Mouse (Mus musculus) thymus, postnatal 25 days (tissue): ENCODE measurements around the gene 2210011C24Rik.
A peak's percentile ranks its signal among the peaks of the same experiment; 100 is the strongest.
"Not testable (repeated sequence)": the region's sequence is repeated elsewhere in the genome, so short reads cannot be mapped to it uniquely, and the experiment has no call there.

Source experiments
- DNase-seq: peaks from one replicate; pipeline ENCODE4 v3.0.0; 2022

Gene 2210011C24Rik

DNA sequence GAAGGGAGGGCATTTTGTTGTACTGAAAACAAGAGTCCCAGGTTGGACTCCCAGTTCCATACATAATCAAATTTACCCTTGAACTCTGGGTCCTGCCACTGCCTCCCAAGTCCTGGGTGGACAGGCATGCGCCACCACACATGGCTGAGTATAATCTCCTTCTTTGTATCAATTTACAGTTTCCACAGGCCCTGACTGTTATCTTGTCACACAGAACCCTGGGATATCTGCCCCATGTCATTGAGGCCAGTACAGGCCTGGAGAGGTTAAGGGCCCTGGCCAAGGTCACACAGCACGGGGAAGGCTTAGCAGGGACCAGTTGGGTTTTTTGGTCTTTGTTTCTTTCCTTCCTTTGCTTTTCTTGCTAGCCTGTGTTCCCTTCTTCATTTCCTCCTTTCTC, 19.5 kb downstream of the 2210011C24Rik start:
- DNase-seq = no peak

DNA sequence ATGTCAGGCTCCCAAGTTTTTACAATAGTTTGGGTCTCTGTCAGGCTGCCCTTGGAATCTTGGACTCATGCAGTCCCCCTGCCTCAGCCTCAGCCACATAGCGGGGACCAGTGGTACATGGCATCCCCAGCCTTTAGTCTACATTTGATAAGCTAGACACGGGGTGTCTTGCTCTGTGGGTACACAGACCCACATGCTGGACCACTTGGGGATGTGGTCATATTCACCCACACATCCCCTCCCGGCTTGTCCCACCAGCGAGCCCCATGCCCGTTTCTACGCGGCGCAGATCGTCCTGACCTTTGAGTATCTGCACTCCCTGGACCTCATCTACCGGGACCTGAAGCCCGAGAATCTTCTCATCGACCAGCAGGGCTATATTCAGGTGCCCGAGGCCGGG, 21.8 kb downstream of the 2210011C24Rik start:
- DNase-seq = no peak

DNA sequence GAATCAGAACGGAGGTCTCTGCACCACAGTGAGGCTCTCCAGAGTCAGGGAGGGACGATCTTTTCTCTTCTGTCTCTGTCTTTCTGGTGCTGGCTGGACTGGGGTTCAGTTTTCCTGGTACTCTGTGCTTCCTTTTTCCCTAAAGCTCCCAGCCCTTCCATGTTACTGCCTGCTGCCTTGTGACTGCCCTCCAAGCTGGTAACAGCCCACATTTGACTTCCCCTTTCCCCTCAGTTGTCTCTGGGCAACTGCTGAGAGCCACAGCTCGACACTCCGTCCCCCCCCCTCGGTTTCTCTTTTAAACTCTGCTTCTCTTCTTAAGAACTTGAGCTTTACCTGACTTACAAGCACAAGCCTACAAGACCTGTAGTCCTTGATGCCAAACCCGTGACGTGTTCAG, 22.7 kb downstream of the 2210011C24Rik start:
- no peak for DNase-seq

DNA sequence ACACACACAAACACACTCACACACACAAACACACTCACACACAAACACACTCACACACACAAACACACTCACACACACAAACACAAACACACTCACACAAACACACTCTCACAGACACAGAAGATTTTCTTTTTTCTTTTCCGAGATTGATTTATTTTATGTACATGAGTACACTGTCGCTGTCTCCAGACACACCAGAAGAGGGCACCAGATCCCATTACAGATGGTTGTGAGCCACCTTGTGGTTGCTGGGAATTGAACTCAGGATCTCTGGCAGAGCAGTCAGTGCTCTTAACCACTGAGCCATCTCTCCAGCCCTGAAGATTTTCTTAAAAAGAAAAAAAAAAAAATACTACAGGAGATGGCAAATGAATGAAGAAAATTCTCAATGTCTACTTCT, 28.7 kb downstream of the 2210011C24Rik start:
- DNase-seq = not testable (repeated sequence)

DNA sequence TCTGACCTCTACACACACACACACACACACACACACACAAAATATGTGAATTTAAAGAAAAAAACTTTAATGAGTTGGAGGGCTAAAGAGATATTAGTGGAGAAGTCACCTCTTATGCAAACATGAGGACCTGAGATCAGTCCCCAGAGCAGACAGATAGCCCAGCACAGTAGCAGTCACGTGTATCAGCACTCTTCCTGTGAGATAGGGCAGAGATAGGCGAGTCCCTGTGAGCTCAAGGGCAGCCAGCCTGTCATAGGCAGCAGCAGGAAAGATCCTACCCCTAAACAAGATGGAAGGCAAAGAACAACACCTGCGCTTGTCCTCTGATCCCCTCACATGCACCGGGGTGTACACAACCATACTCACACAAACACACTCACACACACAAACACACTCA, 29.5 kb downstream of the 2210011C24Rik start:
- DNase-seq = no peak

DNA sequence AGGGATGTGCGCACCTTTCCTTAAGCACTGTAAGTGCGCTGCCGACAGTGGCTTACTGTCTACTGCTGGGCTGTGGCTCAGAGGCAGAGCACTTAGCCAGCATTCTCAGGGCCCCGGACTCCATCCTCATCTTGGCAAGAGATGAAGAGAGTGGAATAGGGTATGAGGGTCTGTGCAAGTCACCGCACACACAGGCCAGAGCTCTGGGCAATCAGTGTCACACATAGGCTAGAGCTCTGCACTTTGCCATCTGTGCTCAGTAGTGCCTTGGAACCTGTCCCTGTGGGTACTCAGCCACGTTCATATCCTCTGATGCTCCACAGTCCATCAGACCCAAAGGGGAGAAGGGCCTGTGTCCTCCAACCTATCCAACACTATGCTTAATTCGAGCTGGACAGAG, 30.4 kb downstream of the 2210011C24Rik start:
- no peak for DNase-seq

DNA sequence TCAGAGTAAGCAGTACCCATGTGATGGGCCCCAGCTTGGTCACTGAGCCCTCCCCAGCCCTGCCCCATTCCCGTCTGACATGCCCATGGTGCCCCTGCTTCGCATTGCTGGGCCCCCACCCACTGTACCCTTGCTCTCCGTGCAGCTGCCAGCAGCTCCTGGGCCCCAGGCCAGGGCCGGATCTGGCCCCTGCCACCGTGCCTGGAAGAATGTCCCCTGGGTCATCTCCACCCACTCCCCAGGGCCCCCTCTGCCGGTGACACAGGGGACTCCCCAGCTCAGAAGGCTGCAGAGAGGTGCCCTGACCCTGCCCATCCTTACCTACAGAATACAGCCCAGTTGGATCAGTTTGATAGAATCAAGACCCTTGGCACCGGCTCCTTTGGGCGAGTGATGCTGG, 31.1 kb downstream of the 2210011C24Rik start:
- DNase-seq = no peak

DNA sequence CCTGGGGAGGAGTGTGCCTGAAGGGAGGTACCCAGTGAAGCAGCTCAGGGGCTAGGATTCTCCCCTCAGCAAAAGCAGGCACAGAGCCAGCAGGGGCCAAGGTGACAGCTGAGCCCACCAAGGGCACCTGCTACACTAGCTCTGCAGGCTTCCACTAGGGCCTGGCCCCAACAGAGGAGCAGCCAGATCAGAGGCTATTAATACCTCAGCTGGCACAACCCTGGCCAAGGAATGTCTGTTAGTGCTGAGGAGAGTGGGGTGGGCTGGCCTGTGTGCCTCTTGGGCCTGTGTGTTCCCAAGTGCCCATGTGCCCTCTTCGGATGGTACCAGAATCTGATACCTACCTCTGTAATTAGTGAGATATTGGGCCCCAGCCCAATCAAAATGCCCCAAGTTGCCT, 31.7 kb downstream of the 2210011C24Rik start:
- DNase-seq = no peak

DNA sequence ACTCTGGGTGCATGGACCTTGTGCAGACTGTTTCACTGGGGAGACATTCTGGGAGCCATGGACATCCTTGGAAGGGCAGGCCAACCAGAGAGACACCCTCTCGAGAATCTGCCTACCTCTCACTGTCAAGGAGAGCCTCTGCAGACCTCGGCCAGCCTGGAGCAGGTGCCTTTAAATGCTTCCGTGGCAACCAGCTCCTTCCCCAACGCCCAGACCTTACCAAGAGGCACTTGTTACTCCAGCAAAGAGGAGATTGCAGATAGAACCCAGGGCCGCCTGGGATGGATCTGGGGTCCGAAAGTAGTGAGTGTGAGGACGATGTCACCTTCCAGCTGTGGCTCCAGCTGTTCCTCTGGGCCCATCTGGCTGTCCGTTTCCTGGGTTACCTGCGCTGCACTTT, 33.8 kb downstream of the 2210011C24Rik start:
- no peak for DNase-seq

DNA sequence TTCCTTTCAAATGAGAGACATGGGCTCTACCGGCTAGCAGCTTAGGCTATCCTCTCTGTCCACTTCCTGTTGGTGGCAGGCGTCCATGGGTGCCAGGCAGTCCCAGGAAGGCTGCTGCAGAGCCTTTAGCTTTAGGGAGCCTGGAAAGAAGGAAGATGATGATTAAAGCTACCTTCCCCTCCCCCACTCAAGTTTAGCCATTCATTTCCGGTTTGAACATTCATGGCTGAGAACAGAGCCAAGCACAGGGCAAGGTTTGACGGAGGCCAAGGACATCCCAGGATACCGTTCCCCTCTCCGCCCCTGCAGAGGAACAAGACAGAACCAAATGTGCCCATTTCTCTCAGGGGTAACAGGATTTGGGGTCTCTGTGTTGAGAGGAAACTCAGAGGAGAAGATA, 34.3 kb downstream of the 2210011C24Rik start:
- DNase-seq = no peak

DNA sequence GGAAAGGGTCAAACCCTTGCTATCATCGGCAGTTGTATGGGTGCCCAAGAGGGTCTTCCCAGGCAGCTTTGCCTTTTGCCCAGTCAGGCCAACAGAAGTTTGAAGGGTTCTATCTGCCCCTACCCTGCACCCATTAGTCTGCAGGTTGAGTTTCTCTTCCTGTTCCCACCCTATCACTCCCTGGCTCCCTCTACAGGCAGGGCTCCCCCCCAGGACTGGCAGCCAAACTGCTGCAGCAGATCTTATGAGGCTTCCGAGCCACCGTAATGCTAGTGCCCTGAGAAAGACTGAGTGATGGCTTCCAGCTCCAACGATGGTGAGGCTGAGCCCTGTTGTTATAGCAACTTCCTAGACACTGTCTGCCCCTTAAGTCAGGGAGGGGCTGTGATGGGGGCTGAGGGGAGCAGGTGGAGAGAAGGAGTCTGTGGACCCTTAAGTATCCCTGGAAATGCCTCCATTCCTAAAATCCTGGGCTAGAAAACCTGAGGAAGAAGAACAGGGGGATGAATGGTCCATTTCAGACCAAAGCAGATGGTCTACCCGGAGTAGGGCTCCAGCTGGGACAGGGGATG, 35.1 kb downstream of the 2210011C24Rik start:
- no peak for DNase-seq

DNA sequence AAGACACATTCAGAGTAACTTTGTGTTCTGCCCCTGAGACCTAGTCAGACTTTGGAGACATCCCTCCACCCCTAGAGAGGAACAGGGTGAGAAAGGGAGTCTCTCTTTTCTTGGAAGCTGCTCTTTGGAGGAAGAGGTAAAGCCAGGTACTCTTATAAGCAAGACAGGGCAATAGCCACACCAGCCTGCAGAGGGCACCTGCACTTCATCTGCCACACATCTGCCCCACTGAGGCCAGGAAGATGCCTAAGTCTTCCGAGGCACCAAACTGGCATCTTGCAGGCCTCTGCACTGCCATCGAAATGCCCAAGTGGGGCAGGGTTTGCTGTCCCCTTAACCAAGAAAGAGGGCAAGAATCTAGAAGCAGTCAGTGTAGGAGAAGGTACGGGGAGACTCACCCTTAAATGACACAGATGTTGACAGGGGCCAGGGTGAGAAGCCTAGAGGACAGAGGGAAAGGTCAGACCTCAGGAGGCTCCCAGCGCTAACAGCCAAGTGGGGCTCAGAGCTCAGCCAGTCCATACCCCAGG, 35.8 kb downstream of the 2210011C24Rik start:
- DNase-seq = peak; percentile 52

DNA sequence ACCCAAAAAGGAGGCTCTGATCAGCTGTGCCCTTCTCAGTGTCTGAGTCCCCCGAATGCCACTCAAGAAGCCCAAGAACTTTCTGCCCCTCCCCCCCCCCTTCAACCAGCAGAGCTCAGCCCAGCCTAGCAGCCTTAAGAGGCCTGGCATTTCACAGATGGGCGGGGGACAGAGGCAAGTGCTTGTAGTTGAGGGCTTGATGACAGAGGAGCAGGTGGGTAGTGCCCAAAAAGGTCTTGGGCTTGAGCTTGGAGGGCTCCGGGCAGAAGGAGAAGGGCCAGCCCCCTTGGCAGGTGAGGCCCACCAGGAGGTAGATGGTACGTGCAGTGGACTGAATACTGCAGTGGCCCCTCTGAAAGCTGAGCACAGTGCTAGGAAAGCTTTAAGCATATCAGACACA, 37.5 kb downstream of the 2210011C24Rik start:
- no peak for DNase-seq

DNA sequence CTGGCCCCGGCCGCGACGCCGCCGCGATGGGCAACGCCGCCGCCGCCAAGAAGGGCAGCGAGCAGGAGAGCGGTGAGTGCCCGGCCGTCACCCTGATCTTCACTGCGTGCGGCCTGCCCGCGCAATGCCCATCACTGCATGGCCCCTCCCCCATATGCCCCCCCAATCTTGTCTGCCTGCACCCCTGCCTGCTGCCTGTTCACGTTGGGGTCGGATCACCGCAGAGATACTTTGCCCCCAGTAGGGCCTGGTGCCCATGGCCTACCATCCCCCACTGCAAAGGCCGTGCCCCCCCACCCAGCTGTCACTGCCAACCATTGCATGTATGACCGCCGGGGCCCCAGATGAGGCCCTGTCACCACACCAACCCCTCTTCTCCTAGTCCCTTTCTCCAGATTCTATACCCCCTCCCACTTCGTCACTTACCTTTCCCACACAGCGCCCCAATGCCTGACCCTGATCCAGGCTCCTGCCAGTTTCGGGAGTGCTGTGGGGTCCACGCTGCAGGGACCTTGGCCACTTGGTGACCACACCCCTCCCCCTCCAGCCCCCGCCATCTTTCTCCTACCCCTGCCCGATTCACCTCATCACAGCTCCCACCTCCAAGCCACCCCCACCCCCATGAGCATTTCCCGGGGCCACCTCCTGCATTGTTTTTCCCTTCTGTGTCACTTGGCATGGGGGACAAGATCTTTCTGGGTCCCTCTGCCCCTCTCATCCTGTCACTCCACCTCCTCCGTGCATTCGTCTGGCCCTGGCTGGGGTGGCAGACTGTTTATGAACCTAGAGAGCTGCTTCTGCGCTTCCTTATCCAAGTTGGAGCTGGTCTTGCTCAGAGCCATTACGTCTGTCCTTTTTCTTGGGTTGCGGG, 38.6 kb downstream of the 2210011C24Rik start:
- DNase-seq = no peak

DNA sequence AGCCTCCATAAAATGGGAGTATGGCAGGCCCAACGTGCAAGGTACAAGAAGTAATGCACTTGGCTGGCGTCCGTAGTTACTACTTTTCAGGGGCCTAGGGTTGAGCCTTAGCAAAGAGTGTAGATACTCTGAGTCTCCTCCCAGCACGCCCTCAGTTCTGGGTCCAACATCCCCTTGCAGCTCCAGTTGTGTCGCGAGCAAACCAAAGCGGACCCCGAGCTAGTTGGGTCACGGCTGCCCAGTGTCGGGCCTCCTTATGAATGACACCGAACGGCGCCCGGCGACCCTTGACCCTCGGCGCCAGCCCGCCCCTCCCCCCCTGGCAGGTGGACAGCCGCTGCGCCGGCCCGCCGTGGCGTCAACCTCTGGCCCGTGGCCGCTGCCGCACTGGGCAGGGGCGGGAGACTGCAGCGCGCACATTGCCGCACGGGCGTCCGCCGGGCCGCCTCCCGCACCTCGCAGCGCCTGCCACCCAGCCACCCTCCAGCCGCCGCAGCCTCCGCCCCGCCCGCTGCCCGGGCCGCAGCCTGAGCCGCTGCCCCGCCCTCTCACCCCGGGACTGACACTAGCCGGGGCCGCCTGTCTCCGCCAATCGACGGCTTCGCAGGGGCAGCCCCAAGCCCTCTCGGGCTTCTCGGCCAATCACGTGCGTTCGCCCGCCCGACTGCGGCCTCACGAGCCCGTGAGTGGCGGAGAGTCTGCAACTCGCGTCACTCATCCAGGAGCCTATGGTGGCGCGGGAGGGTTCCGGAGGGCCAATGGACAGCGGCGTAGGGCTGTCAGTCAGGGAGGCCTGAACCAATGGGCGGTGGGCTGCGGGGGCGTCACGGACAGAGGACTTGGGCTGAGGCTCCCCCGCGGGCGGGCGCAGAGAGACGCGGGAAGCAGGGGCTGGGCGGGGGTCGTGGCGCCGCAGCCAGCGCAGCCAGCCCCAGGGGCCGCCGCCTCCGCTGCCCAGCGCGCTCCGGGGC, 39.5 kb downstream of the 2210011C24Rik start, which contains the start of gene Prkaca:
TSS of gene Prkaca (plus strand) at position 844 of the 971 bp plus-strand sequence.
- peak; percentile 97 for DNase-seq

DNA sequence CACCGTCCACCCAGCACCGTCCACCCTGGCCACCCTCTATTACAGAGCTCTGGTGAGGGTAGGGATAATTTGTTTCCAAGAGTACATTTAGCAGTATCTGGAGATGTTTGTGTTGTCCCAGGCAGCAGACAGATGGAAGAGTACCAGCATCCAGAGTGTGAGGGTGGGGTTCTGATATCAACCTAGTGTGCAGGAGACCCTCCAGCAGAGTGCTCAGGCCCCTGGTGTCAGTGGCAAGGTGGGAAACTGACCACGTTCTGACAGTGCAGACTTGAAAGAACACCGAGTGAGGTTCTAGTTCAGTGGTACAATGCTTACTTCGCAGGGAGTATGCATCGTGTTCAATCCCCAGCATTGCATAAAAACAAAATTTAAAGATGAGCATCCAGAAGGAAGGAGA, 40.3 kb downstream of the 2210011C24Rik start:
- no peak for DNase-seq

DNA sequence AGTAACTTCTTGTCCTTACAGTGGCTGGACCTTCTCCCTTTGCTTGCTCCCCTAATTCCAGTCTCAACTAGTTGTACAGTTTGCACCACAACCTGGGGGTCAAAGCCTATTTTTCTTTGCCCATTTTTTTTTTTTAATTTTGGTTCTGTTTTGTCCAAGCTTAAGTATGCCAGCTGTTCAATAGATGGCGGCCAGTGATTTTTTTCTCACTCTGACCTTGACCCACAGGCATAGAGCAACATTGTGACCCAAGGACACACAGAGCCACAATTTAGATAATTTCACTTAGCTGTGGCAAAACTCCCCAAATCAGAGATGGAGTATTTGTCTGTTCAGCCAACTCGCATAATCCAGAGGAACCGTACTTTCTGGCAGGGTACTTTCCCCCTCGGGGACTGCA, 40.9 kb downstream of the 2210011C24Rik start:
- DNase-seq = no peak

DNA sequence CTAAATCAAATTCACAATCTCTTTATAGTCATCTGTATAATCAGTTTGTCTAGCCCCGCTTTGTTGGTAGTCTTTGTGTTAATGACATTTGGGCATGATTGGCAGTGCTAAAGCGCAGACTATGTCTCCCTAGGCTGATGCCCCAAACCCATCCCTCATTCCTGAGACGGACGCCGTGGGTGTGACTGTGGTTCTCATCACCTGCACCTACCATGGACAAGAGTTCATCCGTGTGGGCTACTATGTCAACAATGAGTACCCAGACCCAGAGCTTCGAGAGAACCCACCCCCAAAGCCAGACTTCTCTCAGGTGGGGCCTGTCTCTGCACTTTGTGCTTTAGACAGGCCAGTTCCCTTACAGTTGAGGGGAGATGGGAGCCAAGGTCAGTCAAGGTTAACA, 44.3 kb downstream of the 2210011C24Rik start:
- no peak for DNase-seq

DNA sequence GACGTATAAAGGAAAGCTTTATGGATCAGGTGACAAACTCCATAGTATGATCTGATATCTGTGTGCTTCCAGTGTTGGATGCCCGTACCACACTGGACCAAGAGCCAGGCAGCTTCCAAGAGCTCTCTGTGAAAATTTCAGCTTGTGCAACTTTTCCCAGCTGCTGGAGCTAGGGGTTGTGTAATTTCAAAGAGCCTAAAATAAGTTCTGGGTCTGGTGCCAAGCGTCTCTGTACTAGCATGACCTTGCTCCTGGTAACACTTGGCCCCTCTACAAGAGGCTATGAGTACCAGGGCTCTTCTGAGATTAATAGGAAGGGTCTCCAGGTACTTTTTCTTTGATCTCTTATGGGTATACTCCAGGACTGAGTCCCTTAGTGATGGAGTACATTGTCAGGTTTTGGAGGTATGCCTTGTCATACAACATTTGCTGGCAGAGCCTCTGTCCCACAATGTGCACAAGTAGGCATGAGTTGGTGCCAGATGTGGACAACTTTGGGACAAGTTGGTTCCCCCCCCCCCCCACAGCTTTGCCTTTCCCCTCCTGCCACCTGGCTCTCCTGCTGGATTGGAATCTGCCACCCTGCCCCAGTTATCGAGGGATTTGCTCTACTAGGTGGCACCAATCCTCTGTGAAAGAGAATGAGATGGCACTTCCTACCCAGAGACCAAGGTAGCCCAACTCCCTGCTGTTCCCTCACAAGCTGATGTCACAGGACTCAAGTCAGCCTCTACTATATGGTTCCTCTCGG, 47.8 kb downstream of the 2210011C24Rik start:
- DNase-seq = no peak
